Mouse (Mus musculus) limb, embryonic 15.5 days (tissue): ENCODE measurements around the gene Prkacb. TPM values are rescaled to one million over a fixed set of nuclear protein-coding genes. Genes with fewer than 3 reads are reported as not detected.
"Not testable (repeated sequence)": the region's sequence is repeated elsewhere in the genome, so short reads cannot be mapped to it uniquely, and the experiment has no call there.

Experiments used
- ATAC-seq: fragments of 200-750 bp; cut with Nextera tagmentation; 2 replicates; pipeline ENCODE4 v1.8.0; 2017; ENCODE audit warnings: low read depth, moderate TSS enrichment; ENCODE audit not compliant: insufficient number of reproducible peaks, low FRiP score, low TSS enrichment
- H3K27ac ChIP-seq: fragments of 300-500 bp; sonication (generic); 2 replicates; pipeline ENCODE4 v1.5.1; 2015; ENCODE audit warnings: moderate library complexity, mild to moderate bottlenecking, inconsistent platforms
- H3K27me3 ChIP-seq: fragments of 300-500 bp; sonication (generic); 2 replicates; pipeline ENCODE4 v1.6.1; 2015; ENCODE audit warnings: inconsistent platforms
- H3K36me3 ChIP-seq: fragments of 300-500 bp; sonication (generic); 2 replicates; pipeline ENCODE4 v1.6.1; 2015; ENCODE audit warnings: inconsistent platforms
- H3K4me1 ChIP-seq: fragments of 300-500 bp; sonication (generic); 2 replicates; pipeline ENCODE4 v1.6.1; 2015; ENCODE audit warnings: inconsistent platforms
- H3K4me2 ChIP-seq: fragments of 300-500 bp; sonication (generic); 2 replicates; pipeline ENCODE4 v1.6.1; 2015; ENCODE audit warnings: mild to moderate bottlenecking, inconsistent platforms
- H3K4me3 ChIP-seq: fragments of 300-500 bp; sonication (generic); 2 replicates; pipeline ENCODE4 v1.5.1; 2015; ENCODE audit warnings: mild to moderate bottlenecking, inconsistent platforms
- H3K9ac ChIP-seq: fragments of 300-500 bp; sonication (generic); 2 replicates; pipeline ENCODE4 v1.6.1; 2015; ENCODE audit warnings: inconsistent platforms
- H3K9me3 ChIP-seq: fragments of 300-500 bp; sonication (generic); 2 replicates; pipeline ENCODE4 v1.6.1; 2016; ENCODE audit warnings: inconsistent platforms
- WGBS: fragments of 180-500 bp; shearing (Covaris S2); methylation state at CpG from one replicate; pipeline ENCODE4 v1.1.7; 2015; 5-methylcytosine and 5-hydroxymethylcytosine counted together
- polyA plus RNA-seq: library from polyadenylated mRNA; unstranded; fragments of >200 nt; fragmentation: Nextera tagmentation; extraction: Ambion mirVana; gene quantifications from 2 replicates; pipeline ENCODE4 v1.2.1, GENCODE M21; 2015

The Prkacb gene
- polyA plus RNA-seq, 1 experiment from 2014 or later: 60.7 TPM

GRCm38 (mm10) chr3:146757970-146758960 lies 54.5 kb downstream of the Prkacb start:
- H3K4me1 ChIP-seq: no peaks in the 10 kb centered on the region
- WGBS: 78% methylated on average over 6 of the region's 6 CpGs
- H3K36me3 ChIP-seq: 0 out of 2 replicates have a peak, but pooled peaks cover 19% of the 10 kb centered on the region
- no peak overlapping the region for H3K4me3 ChIP-seq
- H3K9ac ChIP-seq: no peak overlapping the region
- H3K27me3 ChIP-seq: no peaks in the 10 kb centered on the region
- H3K4me2 ChIP-seq: no peak overlapping the region
- no peak for ATAC-seq
- no peak overlapping the region for H3K27ac ChIP-seq
- no peaks in the 10 kb centered on the region for H3K9me3 ChIP-seq

- H3K4me3 ChIP-seq: no peak overlapping the region
Observed at GRCm38 (mm10) chr3:146754270-146754669, 58.5 kb downstream of the Prkacb start.

GRCm38 (mm10) chr3:146741564-146742202 lies 71.1 kb downstream of the Prkacb start:
- H3K9ac ChIP-seq: no peak overlapping the region
- H3K27ac ChIP-seq: no peak overlapping the region
- 93% methylated on average over 4 of the region's 4 CpGs for WGBS
- peaks cover 41% of the 10 kb centered on the region for H3K36me3 ChIP-seq
- ATAC-seq: no peak
- H3K9me3 ChIP-seq: no peaks in the 10 kb centered on the region
- no peak overlapping the region for H3K4me3 ChIP-seq
- H3K4me1 ChIP-seq: no peaks in the 10 kb centered on the region
- H3K4me2 ChIP-seq: no peak overlapping the region
- H3K27me3 ChIP-seq: no peaks in the 10 kb centered on the region

More at GRCm38 (mm10) chr3:146754270-146754669, 58.5 kb downstream of the Prkacb start:
- H3K9ac ChIP-seq: no peak overlapping the region
- H3K27me3 ChIP-seq: no peaks in the 10 kb centered on the region
- no peak overlapping the region for H3K4me2 ChIP-seq
- no peak overlapping the region for H3K27ac ChIP-seq
- WGBS: 83% methylated on average over 2 of the region's 2 CpGs
- H3K36me3 ChIP-seq: peaks cover 45% of the 10 kb centered on the region
- H3K9me3 ChIP-seq: no peaks in the 10 kb centered on the region
- no peaks in the 10 kb centered on the region for H3K4me1 ChIP-seq
- no peak for ATAC-seq

GRCm38 (mm10) chr3:146741158-146741557 lies 71.6 kb downstream of the Prkacb start:
- ATAC-seq: no peak
- H3K27ac ChIP-seq: no peak overlapping the region
- H3K36me3 ChIP-seq: peaks cover 41% of the 10 kb centered on the region
- no peaks in the 10 kb centered on the region for H3K9me3 ChIP-seq
- no peaks in the 10 kb centered on the region for H3K27me3 ChIP-seq
- WGBS: 94% methylated on average over 5 of the region's 5 CpGs
- H3K4me3 ChIP-seq: no peak overlapping the region
- H3K4me1 ChIP-seq: no peaks in the 10 kb centered on the region
- H3K9ac ChIP-seq: no peak overlapping the region
- no peak overlapping the region for H3K4me2 ChIP-seq

GRCm38 (mm10) chr3:146736186-146736585 lies 76.6 kb downstream of the Prkacb start:
- not testable (repeated sequence) for H3K27me3 ChIP-seq, H3K4me3 ChIP-seq, H3K9ac ChIP-seq, ATAC-seq, H3K9me3 ChIP-seq, H3K4me2 ChIP-seq, H3K27ac ChIP-seq, H3K4me1 ChIP-seq
- WGBS: 75% methylated on average over 6 of the region's 6 CpGs
- H3K36me3 ChIP-seq: peaks cover 36% of the 10 kb centered on the region

GRCm38 (mm10) chr3:146735657-146736056 lies 77.1 kb downstream of the Prkacb start:
- Histone ChIP-seq H3K36me3 (peaks cover 35% of the 10 kb centered on the region), H3K4me1 (0 out of 2 replicates have a peak, but pooled peaks cover 3% of the 10 kb centered on the region), H3K9ac (no peak overlapping the region), H3K4me3 (no peak overlapping the region), H3K4me2 (no peak overlapping the region), H3K9me3 (no peaks in the 10 kb centered on the region), H3K27ac (no peak overlapping the region), H3K27me3 (no peaks in the 10 kb centered on the region)
- 65% methylated on average over 3 of the region's 3 CpGs for whole genome bisulfite sequencing
- ATAC-seq: no peak

GRCm38 (mm10) chr3:146734907-146735629 lies 77.7 kb downstream of the Prkacb start:
- 0 out of 2 replicates have a peak, but pooled peaks cover 3% of the 10 kb centered on the region for H3K4me1 ChIP-seq
- no peak for ATAC-seq
- 59% methylated on average over 9 of the region's 9 CpGs for WGBS
- no peak overlapping the region for H3K9ac ChIP-seq
- H3K9me3 ChIP-seq: no peaks in the 10 kb centered on the region
- no peaks in the 10 kb centered on the region for H3K27me3 ChIP-seq
- no peak overlapping the region for H3K4me2 ChIP-seq
- H3K4me3 ChIP-seq: no peak overlapping the region
- H3K36me3 ChIP-seq: peaks cover 35% of the 10 kb centered on the region
- no peak overlapping the region for H3K27ac ChIP-seq

- H3K9ac ChIP-seq: no peak overlapping the region
- H3K4me2 ChIP-seq: no peak overlapping the region
- H3K4me1 ChIP-seq: 0 out of 2 replicates have a peak, but pooled peaks cover 3% of the 10 kb centered on the region
- no peak overlapping the region for H3K4me3 ChIP-seq
- 97% methylated on average over 11 of the region's 11 CpGs for WGBS
- H3K27ac ChIP-seq: no peak overlapping the region
- H3K9me3 ChIP-seq: no peaks in the 10 kb centered on the region
- no peak for ATAC-seq
- no peaks in the 10 kb centered on the region for H3K27me3 ChIP-seq
- peaks cover 41% of the 10 kb centered on the region for H3K36me3 ChIP-seq
Observed at GRCm38 (mm10) chr3:146731499-146731898, 81.3 kb downstream of the Prkacb start.

- WGBS: 50% methylated on average over 3 of the region's 3 CpGs
- no peaks in the 10 kb centered on the region for H3K27me3 ChIP-seq
- H3K4me1 ChIP-seq: no peaks in the 10 kb centered on the region
- H3K27ac ChIP-seq: no peak overlapping the region
- H3K36me3 ChIP-seq: peaks cover 20% of the 10 kb centered on the region
- no peaks in the 10 kb centered on the region for H3K9me3 ChIP-seq
- ATAC-seq: no peak
- H3K4me3 ChIP-seq: no peak overlapping the region
- H3K4me2 ChIP-seq: no peak overlapping the region
- H3K9ac ChIP-seq: no peak overlapping the region
Observed at GRCm38 (mm10) chr3:146723037-146723436, 89.8 kb downstream of the Prkacb start.

- Histone ChIP-seq H3K4me3 (no peak overlapping the region), H3K27ac (no peak overlapping the region), H3K4me1 (no peaks in the 10 kb centered on the region), H3K9me3 (no peaks in the 10 kb centered on the region), H3K4me2 (no peak overlapping the region), H3K9ac (no peak overlapping the region), H3K27me3 (no peaks in the 10 kb centered on the region), H3K36me3 (no peaks in the 10 kb centered on the region)
- WGBS: 58% methylated on average over 4 of the region's 4 CpGs
- ATAC-seq: no peak
Observed at GRCm38 (mm10) chr3:146719696-146720095, 93.1 kb downstream of the Prkacb start.

GRCm38 (mm10) chr3:146718251-146718650 lies 94.5 kb downstream of the Prkacb start:
- no peaks in the 10 kb centered on the region for H3K9me3 ChIP-seq
- no peak overlapping the region for H3K27ac ChIP-seq
- no peaks in the 10 kb centered on the region for H3K27me3 ChIP-seq
- no peak for ATAC-seq
- 75% methylated on average over 5 of the region's 5 CpGs for WGBS
- H3K4me3 ChIP-seq: no peak overlapping the region
- H3K36me3 ChIP-seq: no peaks in the 10 kb centered on the region
- H3K9ac ChIP-seq: no peak overlapping the region
- no peaks in the 10 kb centered on the region for H3K4me1 ChIP-seq
- no peak overlapping the region for H3K4me2 ChIP-seq
